Mouse (Mus musculus): ENCODE measurements around the gene Tymp. TPM values are rescaled to one million over a fixed set of nuclear protein-coding genes. Genes with fewer than 3 reads are reported as not detected.

Tymp gene
- polyA plus RNA-seq, 1 experiment from 2014 or later, result 0.43 TPM

DNA sequence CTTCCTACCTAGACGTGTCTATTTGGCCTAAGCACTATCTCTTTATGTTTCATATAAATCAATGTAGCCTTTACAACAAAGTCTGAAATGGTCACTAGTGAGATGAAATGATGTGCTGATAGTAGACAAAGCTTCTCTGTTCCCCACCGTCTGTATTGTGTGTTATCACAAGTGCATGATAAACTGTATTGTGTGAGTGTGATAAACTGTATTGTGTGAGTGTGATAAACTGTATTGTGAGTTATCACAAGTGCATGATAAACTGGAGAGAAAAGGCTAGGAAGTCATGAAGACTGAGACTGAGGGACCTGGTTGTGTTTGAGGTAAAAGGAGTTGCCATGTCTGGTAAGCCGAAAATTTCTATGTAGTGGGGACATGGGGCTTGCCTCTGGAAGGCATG is 18.1 kb downstream of the Tymp start:
- 98% methylated on average over 3 of the region's 3 CpGs for WGBS (ENCODE audit: missing documents)
- Histone ChIP-seq H3K27ac (no peak overlapping the region), H3K36me3 (ENCODE audit: inconsistent target) (peaks cover 35% of the 10 kb centered on the region), H3K79me2 (ENCODE audit: inconsistent target) (peaks cover 88% of the 10 kb centered on the region), H3K4me3 (ENCODE audit: inconsistent target) (no peak overlapping the region)

DNA sequence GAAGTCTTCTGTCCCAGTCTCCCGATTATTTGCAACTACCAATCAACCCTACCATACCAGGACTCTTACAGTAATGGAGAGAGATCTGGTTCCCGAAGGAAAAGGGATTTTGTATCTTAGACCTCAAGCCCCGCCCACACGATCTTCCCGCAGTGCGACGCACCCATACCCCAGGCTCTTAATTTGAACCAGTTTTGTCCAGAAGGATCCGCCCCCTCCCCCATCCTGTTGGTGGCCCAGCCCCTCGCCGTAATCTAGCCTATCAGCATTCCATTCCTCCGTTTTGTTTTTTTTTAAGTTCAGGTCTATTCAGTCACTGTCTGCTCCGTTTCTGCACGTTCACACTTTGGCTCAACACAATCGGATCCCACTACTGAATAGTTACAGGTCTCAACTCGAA is 20.5 kb downstream of the Tymp start:
- Histone ChIP-seq H3K4me3 (ENCODE audit: inconsistent target) (peak overlapping the region; percentile 94), H3K27ac (peak overlapping the region; percentile 74), H3K36me3 (ENCODE audit: inconsistent target) (peaks cover 29% of the 10 kb centered on the region), H3K79me2 (ENCODE audit: inconsistent target) (peaks cover 76% of the 10 kb centered on the region)
- 0% methylated on average over 15 of the region's 15 CpGs for WGBS (ENCODE audit: missing documents)

DNA sequence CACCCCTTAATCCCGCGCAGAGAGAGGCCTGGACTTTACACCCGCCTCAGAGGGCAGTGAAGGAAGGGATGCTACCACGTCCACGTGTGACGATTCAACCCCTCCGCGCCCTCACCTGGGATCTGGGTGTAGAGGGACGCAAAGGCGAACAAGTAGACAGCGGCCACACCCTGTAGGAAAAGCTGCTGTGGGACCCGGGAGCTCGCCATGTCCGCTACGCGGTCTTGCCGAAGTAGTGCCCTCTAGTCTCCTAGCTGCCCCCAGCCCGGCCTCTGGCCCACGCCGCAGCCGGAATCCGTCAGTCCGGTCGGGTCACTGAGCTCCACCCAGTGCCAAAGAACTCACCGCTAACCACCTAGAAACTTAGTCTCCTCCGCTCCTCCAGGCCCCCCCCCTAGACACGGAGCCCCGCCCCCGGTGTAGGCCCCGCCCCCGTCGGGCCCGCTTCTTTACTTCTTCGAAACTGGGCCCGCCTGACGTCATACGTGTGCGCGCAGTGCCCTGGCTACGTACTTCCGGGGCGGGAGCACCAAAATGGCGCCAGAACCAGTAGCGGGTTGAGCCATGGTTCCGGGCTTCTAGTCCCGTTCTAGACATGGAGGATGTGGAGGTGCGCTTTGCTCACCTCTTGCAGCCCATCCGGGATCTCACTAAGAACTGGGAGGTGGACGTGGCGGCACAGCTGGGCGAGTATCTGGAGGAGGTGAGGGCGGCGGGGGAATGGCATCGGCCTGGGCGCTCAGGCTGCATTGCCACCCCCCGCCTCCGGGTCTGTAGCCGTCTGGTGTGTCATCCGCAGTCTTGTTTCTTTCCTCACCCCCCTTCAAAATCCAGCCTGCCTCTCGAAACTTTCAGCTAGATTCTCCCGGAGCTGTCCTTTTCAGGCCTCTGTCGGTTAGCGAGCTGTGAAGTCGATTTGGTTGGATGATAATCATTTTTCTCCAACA is 21.3 kb downstream of the Tymp start, which contains the start of the genes Lmf2 and Ncaph2:
TSS of gene Lmf2 (minus strand) at position 419 of the 947 bp plus-strand sequence.
TSS of gene Ncaph2 (plus strand) at position 479 of the 947 bp plus-strand sequence.
- Histone ChIP-seq H3K79me2 (ENCODE audit: inconsistent target) (peaks cover 67% of the 10 kb centered on the region), H3K27ac (peak within 1 kb of the TSS; percentile 74), H3K36me3 (ENCODE audit: inconsistent target) (peaks cover 26% of the 10 kb centered on the region; the same call in 1 of the 2 replicates), H3K4me3 (ENCODE audit: inconsistent target) (peak within 1 kb of the TSS; percentile 94)
- WGBS (ENCODE audit: missing documents), result under 1% methylated on average over 59 of the region's 64 CpGs

- H3K36me3 ChIP-seq (ENCODE audit: inconsistent target), result peaks cover 22% of the 10 kb centered on the region; the same call in 1 of the 2 replicates
- H3K4me3 ChIP-seq (ENCODE audit: inconsistent target), result peak overlapping the region; percentile 94
- no peak overlapping the region for H3K27ac ChIP-seq
- peaks cover 57% of the 10 kb centered on the region for H3K79me2 ChIP-seq (ENCODE audit: inconsistent target)
- WGBS (ENCODE audit: missing documents), result 77% methylated on average over 7 of the region's 7 CpGs
These were observed 22.4 kb downstream of the Tymp start for GRCm38 (mm10) chr15:89354455-89354854.

DNA sequence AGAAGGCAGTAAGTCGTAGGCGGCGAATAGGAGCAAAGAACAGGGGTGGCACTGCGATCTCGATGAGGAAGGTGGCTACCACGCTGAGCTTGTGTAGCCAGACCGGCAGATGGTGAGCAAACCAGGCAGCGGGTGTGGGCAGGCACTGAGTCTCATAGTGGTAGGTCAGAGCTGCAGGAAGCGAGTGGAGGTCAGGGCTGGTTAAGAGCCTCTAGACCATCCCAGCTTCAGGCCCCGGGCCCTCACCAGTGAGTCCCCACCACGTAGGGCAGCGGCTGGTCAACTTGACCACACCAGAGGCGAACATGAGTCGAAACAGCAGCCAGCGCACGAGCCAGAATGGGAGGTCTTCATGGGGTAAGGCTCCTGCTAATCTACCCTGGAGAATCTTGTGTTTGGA is 23.0 kb downstream of the Tymp start:
- Histone ChIP-seq H3K36me3 (ENCODE audit: inconsistent target) (peaks cover 22% of the 10 kb centered on the region; the same call in 1 of the 2 replicates), H3K79me2 (ENCODE audit: inconsistent target) (peaks cover 50% of the 10 kb centered on the region), H3K4me3 (ENCODE audit: inconsistent target) (no peak overlapping the region), H3K27ac (no peak overlapping the region)
- WGBS (ENCODE audit: missing documents), result 93% methylated on average over 16 of the region's 16 CpGs

- Histone ChIP-seq H3K79me2 (ENCODE audit: inconsistent target) (peaks cover 40% of the 10 kb centered on the region), H3K27ac (no peak overlapping the region), H3K4me3 (ENCODE audit: inconsistent target) (no peak overlapping the region), H3K36me3 (ENCODE audit: inconsistent target) (peaks cover 22% of the 10 kb centered on the region; the same call in 1 of the 2 replicates)
- WGBS (ENCODE audit: missing documents), result 100% methylated on average over 12 of the region's 12 CpGs
These were observed 24.0 kb downstream of the Tymp start for GRCm38 (mm10) chr15:89352795-89353194.

DNA sequence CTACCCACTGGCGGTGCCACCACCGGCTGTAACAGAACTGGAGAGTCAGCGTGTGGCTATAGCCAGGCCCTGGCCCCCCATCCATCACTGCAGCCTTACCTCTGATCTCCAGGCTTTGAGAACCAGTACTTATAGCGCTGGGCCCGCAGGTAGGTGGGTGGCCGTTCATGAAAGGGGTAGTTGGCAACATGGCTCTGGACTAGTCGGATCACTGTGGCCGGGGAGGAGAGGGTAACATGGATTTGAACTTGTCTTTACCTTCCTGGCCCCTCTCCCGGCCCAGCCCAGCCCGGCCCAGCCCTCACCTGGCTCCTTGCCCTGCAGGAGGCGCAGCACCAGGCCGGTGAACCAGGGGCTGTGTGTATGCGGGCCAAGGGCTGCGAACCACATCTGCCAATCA is 24.8 kb downstream of the Tymp start:
- Histone ChIP-seq H3K36me3 (ENCODE audit: inconsistent target) (peaks cover 22% of the 10 kb centered on the region; the same call in 1 of the 2 replicates), H3K79me2 (ENCODE audit: inconsistent target) (peaks cover 33% of the 10 kb centered on the region), H3K27ac (no peak overlapping the region), H3K4me3 (ENCODE audit: inconsistent target) (no peak overlapping the region)
- 96% methylated on average over 10 of the region's 14 CpGs for WGBS (ENCODE audit: missing documents)

DNA sequence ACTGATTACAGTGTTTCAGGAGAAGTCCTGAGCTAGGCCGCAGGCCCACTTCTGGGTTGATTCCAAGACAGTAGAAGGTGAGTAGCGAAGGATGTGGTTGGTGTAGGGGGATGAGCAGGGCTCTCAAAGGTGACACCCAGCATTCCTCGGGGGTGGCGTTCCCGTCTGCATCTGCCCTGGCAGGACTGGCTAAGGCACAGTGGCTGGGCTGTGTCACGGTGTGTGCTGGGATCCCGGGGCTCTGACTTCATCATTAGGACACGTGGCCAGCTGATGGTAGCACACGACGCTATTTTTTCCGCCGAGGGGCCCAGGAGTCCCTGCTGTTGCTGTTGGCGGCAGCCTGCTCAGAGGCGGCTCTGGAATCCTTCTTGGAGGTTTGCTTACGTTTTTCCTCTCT is 25.5 kb downstream of the Tymp start:
- WGBS (ENCODE audit: missing documents), result 97% methylated on average over 15 of the region's 15 CpGs
- H3K36me3 ChIP-seq (ENCODE audit: inconsistent target), result peaks cover 22% of the 10 kb centered on the region; the same call in 1 of the 2 replicates

GRCm38 (mm10) chr15:89350447-89350846 is 26.4 kb downstream of the Tymp start:
- H3K4me3 ChIP-seq (ENCODE audit: inconsistent target), result no peak overlapping the region
- peaks cover 22% of the 10 kb centered on the region; the same call in 1 of the 2 replicates for H3K36me3 ChIP-seq (ENCODE audit: inconsistent target)
- 100% methylated on average over 5 of the region's 5 CpGs for WGBS (ENCODE audit: missing documents)
- H3K79me2 ChIP-seq (ENCODE audit: inconsistent target), result peaks cover 18% of the 10 kb centered on the region
- H3K27ac ChIP-seq, result no peak overlapping the region

More for the DNA sequence above, 25.5 kb downstream of the Tymp start:
- no peak overlapping the region for H3K27ac ChIP-seq
- H3K79me2 ChIP-seq (ENCODE audit: inconsistent target), result peaks cover 25% of the 10 kb centered on the region
- H3K4me3 ChIP-seq (ENCODE audit: inconsistent target), result no peak overlapping the region

- Histone ChIP-seq H3K36me3 (ENCODE audit: inconsistent target) (no peaks in the 10 kb centered on the region), H3K4me3 (ENCODE audit: inconsistent target) (no peak overlapping the region), H3K79me2 (ENCODE audit: inconsistent target) (no peaks in the 10 kb centered on the region), H3K27ac (no peak overlapping the region)
- 62% methylated on average over 3 of the region's 3 CpGs for WGBS (ENCODE audit: missing documents)
These were observed 33.5 kb downstream of the Tymp start for GRCm38 (mm10) chr15:89343325-89343724.

DNA sequence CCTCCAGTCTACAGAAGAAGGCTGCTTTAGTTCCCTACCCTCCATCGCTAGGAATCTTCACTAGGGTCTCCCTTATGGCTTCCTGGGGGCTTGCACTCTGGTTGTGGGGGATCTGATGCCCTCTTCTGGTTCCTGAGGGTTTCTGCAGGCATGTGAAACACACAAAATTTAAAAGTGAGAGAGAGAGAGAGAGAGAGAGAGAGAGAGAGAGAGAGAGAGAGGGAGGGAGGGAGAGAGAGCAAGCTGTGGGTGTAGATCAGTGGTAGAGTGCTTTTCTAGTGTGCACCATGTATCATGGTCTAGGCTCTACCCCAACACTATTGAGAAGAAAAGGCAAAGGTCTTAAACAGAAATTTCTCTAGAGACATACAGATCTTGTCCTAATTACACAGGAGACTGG is 35.2 kb downstream of the Tymp start:
- no peak overlapping the region for H3K27ac ChIP-seq

GRCm38 (mm10) chr15:89340136-89340535 is 36.7 kb downstream of the Tymp start:
- H3K4me3 ChIP-seq (ENCODE audit: inconsistent target), result no peak overlapping the region
- no peak overlapping the region for H3K27ac ChIP-seq
- H3K79me2 ChIP-seq (ENCODE audit: inconsistent target), result no peaks in the 10 kb centered on the region
- 15% methylated on average over 3 of the region's 3 CpGs for WGBS (ENCODE audit: missing documents)
- H3K36me3 ChIP-seq (ENCODE audit: inconsistent target), result no peaks in the 10 kb centered on the region

More for the DNA sequence above, 35.2 kb downstream of the Tymp start:
- Histone ChIP-seq H3K79me2 (ENCODE audit: inconsistent target) (no peaks in the 10 kb centered on the region), H3K36me3 (ENCODE audit: inconsistent target) (no peaks in the 10 kb centered on the region), H3K4me3 (ENCODE audit: inconsistent target) (no peak overlapping the region)
- 89% methylated on average over 1 of the region's 1 CpGs for WGBS (ENCODE audit: missing documents)

DNA sequence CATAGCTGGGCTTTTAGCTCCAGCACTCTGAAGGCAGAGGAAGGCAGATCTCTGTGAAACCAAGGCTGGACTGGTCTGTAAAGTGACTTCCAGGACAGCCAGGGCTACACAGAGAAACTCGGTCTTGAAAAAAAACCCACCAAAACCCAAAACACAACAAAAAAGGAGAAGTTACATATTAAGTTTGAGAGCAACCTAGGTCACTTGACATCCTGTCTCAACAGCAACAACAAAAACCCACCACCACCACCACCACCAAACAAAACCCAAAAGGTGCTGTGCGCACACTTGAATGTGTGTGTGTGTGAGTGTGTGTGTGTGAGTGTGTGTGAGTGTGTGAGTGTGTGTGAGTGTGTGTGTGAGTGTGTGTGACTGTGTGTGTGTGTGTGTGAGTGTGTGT is 37.1 kb downstream of the Tymp start:
- no peak overlapping the region for H3K27ac ChIP-seq
- no peaks in the 10 kb centered on the region for H3K79me2 ChIP-seq (ENCODE audit: inconsistent target)
- no peaks in the 10 kb centered on the region for H3K36me3 ChIP-seq (ENCODE audit: inconsistent target)
- 11% methylated on average over 1 of the region's 2 CpGs for WGBS (ENCODE audit: missing documents)
- H3K4me3 ChIP-seq (ENCODE audit: inconsistent target), result no peak overlapping the region

DNA sequence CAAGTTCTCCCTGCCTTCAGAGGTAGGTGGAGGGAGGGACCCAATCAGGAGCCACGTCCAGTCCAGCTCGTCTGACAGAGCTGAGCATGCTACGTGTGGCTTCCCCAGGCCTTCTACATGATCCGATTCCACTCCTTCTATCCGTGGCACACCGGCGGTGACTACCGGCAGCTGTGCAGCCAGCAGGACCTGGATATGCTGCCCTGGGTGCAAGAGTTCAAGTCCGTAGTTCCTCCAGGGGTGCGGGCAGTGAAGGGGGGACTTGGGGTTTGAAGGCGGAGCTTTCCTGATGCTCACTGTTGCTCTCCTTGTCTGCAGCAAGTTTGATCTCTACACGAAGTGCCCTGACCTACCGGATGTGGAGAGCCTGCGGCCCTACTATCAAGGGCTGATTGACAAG is 40.4 kb downstream of the Tymp start:
- H3K4me3 ChIP-seq (ENCODE audit: inconsistent target), result no peak overlapping the region
- WGBS (ENCODE audit: missing documents), result 86% methylated on average over 14 of the region's 14 CpGs
- no peak overlapping the region for H3K27ac ChIP-seq
- no peaks in the 10 kb centered on the region for H3K79me2 ChIP-seq (ENCODE audit: inconsistent target)
- H3K36me3 ChIP-seq (ENCODE audit: inconsistent target), result no peaks in the 10 kb centered on the region

Data from macrophage (primary cell).